In genomic region chr13:97607221-97607723, GRCm38 (mm10) we compare ENCODE assay signal across 9 mouse cellular contexts.
A peak's percentile ranks its signal among the peaks of the same experiment; 100 is the strongest.
DNase-seq lines count a peak whose midpoint lies in the region; ATAC-seq and TF ChIP-seq lines count a peak whose summit lies in the region.
"Had no signal": no experiment of that assay in that cellular context is flagged by ENCODE, and none has a peak within 500 bp of the region (broad histone marks: within the 10 kb centered on the region; RNA-seq: fewer than 3 reads in every experiment).

No protein-coding gene starts in this region.

- no peak for DNase-seq in forebrain, postnatal 0 days
- no peak for DNase-seq in MEL (ENCODE audit: low read depth, low spot score)
- peak; percentile 25 for DNase-seq in cerebellum, adult 9-11 months
- peak; percentile 39 to 71 for DNase-seq in left cerebral cortex, adult 8-10 months (ENCODE audit: low spot score in 2 of 2)
- DNase-seq in splenic B cell, adult 2 months (ENCODE audit: low read depth, low spot score) = peak; percentile 25

- H3K9me3 ChIP-seq in forebrain, postnatal 0 days (ENCODE audit: low read length) = no peaks in the 10 kb centered on the region
- no peaks in the 10 kb centered on the region for H3K9me3 ChIP-seq in forebrain, embryonic 13.5 days (replicated peaks)
- no peaks in the 10 kb centered on the region for H3K9me3 ChIP-seq in MEL (replicated peaks; ENCODE audit: insufficient read depth, low read length)
- H3K9me3 ChIP-seq in hindbrain, embryonic 15.5 days = no peaks in the 10 kb centered on the region
- H3K9me3 ChIP-seq in midbrain, embryonic 15.5 days = no peaks in the 10 kb centered on the region
- H3K9me3 ChIP-seq: G1E had no signal

- H3K27me3 ChIP-seq in forebrain, postnatal 0 days (ENCODE audit: insufficient read depth, low read length) = no peaks in the 10 kb centered on the region
- H3K27me3 ChIP-seq in forebrain, embryonic 13.5 days = no peaks in the 10 kb centered on the region
- no peaks in the 10 kb centered on the region for H3K27me3 ChIP-seq in MEL (ENCODE audit: control insufficient read depth in 1 of 2, insufficient read depth in 2 of 2, low read length in 2 of 2)
- no peaks in the 10 kb centered on the region for H3K27me3 ChIP-seq in hindbrain, embryonic 15.5 days
- no peaks in the 10 kb centered on the region for H3K27me3 ChIP-seq in midbrain, embryonic 15.5 days (replicated peaks)
- no peaks in the 10 kb centered on the region for H3K27me3 ChIP-seq in splenic B cell, adult 2 months (ENCODE audit: control insufficient read depth, insufficient read depth, low read length, poor library complexity, severe bottlenecking)

- H3K4me1 ChIP-seq in forebrain, postnatal 0 days (ENCODE audit: insufficient read depth) = no peaks in the 10 kb centered on the region
- H3K4me1 ChIP-seq in forebrain, embryonic 13.5 days = no peaks in the 10 kb centered on the region
- H3K4me1 ChIP-seq in MEL (ENCODE audit: control insufficient read depth in 1 of 2, insufficient read depth in 2 of 2, low read length in 2 of 2) = no peaks in the 10 kb centered on the region
- peaks cover 8% of the 10 kb centered on the region; the same call in 1 of the 2 replicates for H3K4me1 ChIP-seq in hindbrain, embryonic 15.5 days (replicated peaks)
- peaks cover 14% of the 10 kb centered on the region; the same call in 1 of the 2 replicates for H3K4me1 ChIP-seq in midbrain, embryonic 15.5 days

- H3K9ac ChIP-seq in forebrain, postnatal 0 days = no peak overlapping the region
- H3K9ac ChIP-seq in forebrain, embryonic 13.5 days = no peak overlapping the region
- no peak overlapping the region for H3K9ac ChIP-seq in MEL (ENCODE audit: control insufficient read depth, low read depth, low read length, poor library complexity, severe bottlenecking)
- H3K9ac ChIP-seq in hindbrain, embryonic 15.5 days = no peak overlapping the region
- H3K9ac ChIP-seq in midbrain, embryonic 15.5 days = no peak overlapping the region

- H3K79me2 ChIP-seq in MEL (ENCODE audit: control insufficient read depth, insufficient read depth, low read length, poor library complexity) = no peaks in the 10 kb centered on the region

- WGBS in forebrain, postnatal 0 days = 34% methylated on average over 11 of the region's 11 CpGs
- 28% methylated on average over 11 of the region's 11 CpGs for WGBS in forebrain, embryonic 13.5 days
- 27% methylated on average over 11 of the region's 11 CpGs for WGBS in hindbrain, embryonic 15.5 days
- WGBS in midbrain, embryonic 15.5 days = 25% methylated on average over 11 of the region's 11 CpGs

- TF ChIP-seq CTCF in forebrain, postnatal 0 days (IDR thresholded peaks at IDR 0.05; ENCODE audit: low read depth) = peak; percentile 38; the same call in 1 of the 2 replicates
- TF ChIP-seq CTCF in MEL (IDR thresholded peaks at IDR 0.05 in 2 of 3, conservative IDR thresholded peaks at IDR 0.05 in 1 of 3; ENCODE audit: control insufficient read depth in 1 of 3, insufficient read depth in 1 of 3, low read depth in 2 of 3, low read length in 3 of 3, poor library complexity in 1 of 3, severe bottlenecking in 1 of 3) = peak; percentile 8 to 28 (median 23); a peak in 3 of 6 replicates

- H3K27ac ChIP-seq in forebrain, postnatal 0 days (ENCODE audit: low read depth, low read length) = no peak overlapping the region
- no peak overlapping the region for H3K27ac ChIP-seq in forebrain, embryonic 13.5 days
- H3K27ac ChIP-seq in MEL (ENCODE audit: control insufficient read depth, low read depth, low read length) = no peak overlapping the region
- 0 out of 2 replicates have a peak overlapping the region, but pooled peaks have one; percentile 30 for H3K27ac ChIP-seq in hindbrain, embryonic 15.5 days (replicated peaks)
- H3K27ac ChIP-seq in midbrain, embryonic 15.5 days = no peak overlapping the region

- H3K4me3 ChIP-seq in forebrain, postnatal 0 days (ENCODE audit: low read depth, low read length) = no peak overlapping the region
- no peak overlapping the region for H3K4me3 ChIP-seq in forebrain, embryonic 13.5 days
- no peak overlapping the region for H3K4me3 ChIP-seq in MEL (ENCODE audit: control insufficient read depth in 1 of 2, insufficient read depth in 1 of 2, low read depth in 2 of 2, low read length in 2 of 2)
- H3K4me3 ChIP-seq in hindbrain, embryonic 15.5 days = no peak overlapping the region
- H3K4me3 ChIP-seq in midbrain, embryonic 15.5 days = no peak overlapping the region

- ATAC-seq in forebrain, postnatal 0 days = no peak
- no peak for ATAC-seq in forebrain, embryonic 13.5 days
- ATAC-seq in hindbrain, embryonic 15.5 days (ENCODE audit: low FRiP score, low read depth) = no peak
- ATAC-seq in midbrain, embryonic 15.5 days (replicated peaks) = peak; percentile 45; the same call in 1 of the 2 replicates

- TF ChIP-seq RAD21 in MEL (IDR thresholded peaks at IDR 0.05; ENCODE audit: low read depth, low read length) = peak; percentile 41

- TF ChIP-seq EP300 in MEL (IDR thresholded peaks at IDR 0.05; ENCODE audit: low read depth in 1 of 2, low read length in 2 of 2) = no peak

- H3K4me2 ChIP-seq in forebrain, postnatal 0 days (ENCODE audit: low read depth) = no peak overlapping the region
- H3K4me2 ChIP-seq in forebrain, embryonic 13.5 days = no peak overlapping the region
- H3K4me2 ChIP-seq in hindbrain, embryonic 15.5 days = no peak overlapping the region
- H3K4me2 ChIP-seq in midbrain, embryonic 15.5 days = no peak overlapping the region

- no peak for TF ChIP-seq POLR2A in MEL (IDR thresholded peaks at IDR 0.05; ENCODE audit: control insufficient read depth in 1 of 2, insufficient read depth in 1 of 2, low read depth in 1 of 2, low read length in 2 of 2, poor library complexity in 1 of 2)

- no peaks in the 10 kb centered on the region for H3K36me3 ChIP-seq in forebrain, postnatal 0 days (ENCODE audit: insufficient read depth)
- no peaks in the 10 kb centered on the region for H3K36me3 ChIP-seq in forebrain, embryonic 13.5 days (ENCODE audit: poor library complexity, severe bottlenecking)
- no peaks in the 10 kb centered on the region for H3K36me3 ChIP-seq in MEL (ENCODE audit: control insufficient read depth in 1 of 2, insufficient read depth in 2 of 2, low read length in 2 of 2)
- H3K36me3 ChIP-seq in hindbrain, embryonic 15.5 days = no peaks in the 10 kb centered on the region
- H3K36me3 ChIP-seq in midbrain, embryonic 15.5 days (replicated peaks) = no peaks in the 10 kb centered on the region
- no peaks in the 10 kb centered on the region for H3K36me3 ChIP-seq in splenic B cell, adult 2 months (ENCODE audit: control insufficient read depth, insufficient read depth, low read length, poor library complexity, severe bottlenecking)
- H3K36me3 ChIP-seq: G1E had no signal

TF ChIP-seq in MEL, 35 proteins besides CTCF, POLR2A, EP300 and RAD21:
- TF ChIP-seq ZNF384 (IDR thresholded peaks at IDR 0.05; ENCODE audit: low read depth, low read length) (no peak), ZC3H11A (IDR thresholded peaks at IDR 0.05; ENCODE audit: low read depth, low read length) (peak; percentile 24; the same call in 1 of the 2 replicates), UBTF (IDR thresholded peaks at IDR 0.05; ENCODE audit: borderline replicate concordance, insufficient read depth, low read depth, low read length) (no peak), GABPA (IDR thresholded peaks at IDR 0.05; ENCODE audit: low read depth, low read length) (no peak), GATA1 (IDR thresholded peaks at IDR 0.05; ENCODE audit: low read depth, low read length) (no peak), CHD2 (IDR thresholded peaks at IDR 0.05; ENCODE audit: low read length) (no peak), CHD1 (IDR thresholded peaks at IDR 0.05; ENCODE audit: low read depth, low read length) (no peak), SMC3 (IDR thresholded peaks at IDR 0.05; ENCODE audit: low read depth, low read length) (peak; percentile 54), USF2 (IDR thresholded peaks at IDR 0.05; ENCODE audit: borderline replicate concordance in 1 of 2, insufficient read depth in 1 of 2, low read depth in 1 of 2, low read length in 2 of 2) (no peak), ZMIZ1 (IDR thresholded peaks at IDR 0.05; ENCODE audit: low read depth, low read length) (no peak), HCFC1 (IDR thresholded peaks at IDR 0.05; ENCODE audit: low read depth, low read length) (no peak), SIN3A (IDR thresholded peaks at IDR 0.05; ENCODE audit: low read length) (no peak), MAZ (IDR thresholded peaks at IDR 0.05; ENCODE audit: low read depth, low read length) (no peak), NELFE (IDR thresholded peaks at IDR 0.05; ENCODE audit: low read depth, low read length) (no peak)

Comparison
In these comparisons a context has a peak if more than half of its experiments do, and no peak if none do; other contexts are left out.
1. DNase-seq: peak in cerebellum, adult 9-11 months (single experiment), left cerebral cortex, adult 8-10 months (2 of 2) and splenic B cell, adult 2 months (single experiment); none in forebrain, postnatal 0 days (single experiment) and MEL (single experiment).